Mouse (Mus musculus): Measurements from ENCODE around the gene Txndc2. TPM values are rescaled to one million over a fixed set of nuclear protein-coding genes. Genes with fewer than 3 reads are reported as not detected.
"Not testable (repeated sequence)": the region's sequence is repeated elsewhere in the genome, so short reads cannot be mapped to it uniquely, and the experiment has no call there.

Txndc2 gene
- polyA plus RNA-seq, 1 experiment: not detected

GRCm38 (mm10) chr17:65643051-65643521 is 1.1 kb upstream of the Txndc2 start:
- TF ChIP-seq POLR2A (IDR thresholded peaks at IDR 0.05; ENCODE audit: insufficient read depth, low read length) (no peak), EP300 (IDR thresholded peaks at IDR 0.05; ENCODE audit: insufficient read depth, low read depth, low read length) (no peak), CTCF (IDR thresholded peaks at IDR 0.05; ENCODE audit: low read depth, low read length) (no peak)
- Histone ChIP-seq H3K4me3 (ENCODE audit: low read depth, low read length) (no peak overlapping the region), H3K4me1 (ENCODE audit: control insufficient read depth, insufficient read depth, low read length) (no peaks in the 10 kb centered on the region), H3K27ac (ENCODE audit: insufficient read depth, low read length) (no peak overlapping the region), H3K9me3 (replicated peaks; ENCODE audit: control insufficient read depth, insufficient read depth, low read length, poor library complexity, severe bottlenecking) (no peaks in the 10 kb centered on the region), H3K27me3 (ENCODE audit: control insufficient read depth, insufficient read depth, low read length, poor library complexity, severe bottlenecking) (no peaks in the 10 kb centered on the region), H3K9ac (ENCODE audit: low read depth, poor library complexity, severe bottlenecking) (no peak overlapping the region), H3K36me3 (ENCODE audit: control insufficient read depth, insufficient read depth, low read length, poor library complexity, severe bottlenecking) (no peaks in the 10 kb centered on the region)

GRCm38 (mm10) chr17:65642578-65642991 is 617 bp upstream of the Txndc2 start:
- no peaks in the 10 kb centered on the region for H3K4me1 ChIP-seq (ENCODE audit: control insufficient read depth, insufficient read depth, low read length)
- no peaks in the 10 kb centered on the region for H3K27me3 ChIP-seq (ENCODE audit: control insufficient read depth, insufficient read depth, low read length, poor library complexity, severe bottlenecking)
- TF ChIP-seq POLR2A (IDR thresholded peaks at IDR 0.05; ENCODE audit: insufficient read depth, low read length) (no peak), CTCF (IDR thresholded peaks at IDR 0.05; ENCODE audit: low read depth, low read length) (no peak), EP300 (IDR thresholded peaks at IDR 0.05; ENCODE audit: insufficient read depth, low read depth, low read length) (no peak)
- no peaks in the 10 kb centered on the region for H3K9me3 ChIP-seq (replicated peaks; ENCODE audit: control insufficient read depth, insufficient read depth, low read length, poor library complexity, severe bottlenecking)
- no peak overlapping the region for H3K4me3 ChIP-seq (ENCODE audit: low read depth, low read length)
- no peak overlapping the region for H3K9ac ChIP-seq (ENCODE audit: low read depth, poor library complexity, severe bottlenecking)
- no peak overlapping the region for H3K27ac ChIP-seq (ENCODE audit: insufficient read depth, low read length)
- no peaks in the 10 kb centered on the region for H3K36me3 ChIP-seq (ENCODE audit: control insufficient read depth, insufficient read depth, low read length, poor library complexity, severe bottlenecking)

- Histone ChIP-seq H3K36me3 (ENCODE audit: control insufficient read depth, insufficient read depth, low read length, poor library complexity, severe bottlenecking) (no peaks in the 10 kb centered on the region), H3K9me3 (replicated peaks; ENCODE audit: control insufficient read depth, insufficient read depth, low read length, poor library complexity, severe bottlenecking) (no peaks in the 10 kb centered on the region), H3K27me3 (ENCODE audit: control insufficient read depth, insufficient read depth, low read length, poor library complexity, severe bottlenecking) (no peaks in the 10 kb centered on the region), H3K4me3 (ENCODE audit: low read depth, low read length) (no peak overlapping the region), H3K9ac (ENCODE audit: low read depth, poor library complexity, severe bottlenecking) (no peak overlapping the region), H3K27ac (ENCODE audit: insufficient read depth, low read length) (no peak overlapping the region), H3K4me1 (ENCODE audit: control insufficient read depth, insufficient read depth, low read length) (no peaks in the 10 kb centered on the region)
- TF ChIP-seq POLR2A (IDR thresholded peaks at IDR 0.05; ENCODE audit: insufficient read depth, low read length): no peak
Observed at GRCm38 (mm10) chr17:65639144-65639543, 2.8 kb downstream of the Txndc2 start.

DNA sequence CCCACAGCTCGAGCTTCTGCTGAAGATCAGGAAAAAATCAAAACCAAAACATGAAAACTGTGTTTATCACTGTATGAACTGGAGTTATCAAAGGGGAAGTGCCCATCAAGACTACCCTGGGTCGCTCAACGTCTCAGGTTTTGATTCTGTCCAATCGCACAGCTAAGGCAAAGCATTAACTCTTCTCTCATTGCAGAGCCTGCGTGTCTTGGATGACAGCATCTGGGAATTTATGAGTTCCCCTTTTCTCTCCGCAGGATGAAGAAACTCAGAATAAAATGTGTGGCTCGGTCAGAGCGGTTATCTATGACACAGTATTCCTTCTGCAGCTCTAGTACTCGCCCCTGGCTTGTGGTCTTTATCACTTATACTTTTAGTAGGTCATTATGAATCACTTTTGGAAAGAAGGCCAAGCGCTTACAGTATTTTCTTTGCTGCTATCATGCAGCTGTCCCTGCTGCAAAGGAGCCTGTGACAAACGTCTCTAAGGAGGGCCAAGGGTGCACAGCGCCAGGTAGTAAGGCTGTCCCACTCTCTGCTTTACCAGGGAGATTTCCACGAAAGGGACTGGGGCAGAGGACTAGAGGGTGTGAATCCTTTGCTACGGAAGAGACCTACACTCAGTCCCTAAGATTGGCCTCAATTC is 6.1 kb downstream of the Txndc2 start:
- TF ChIP-seq EP300 (IDR thresholded peaks at IDR 0.05; ENCODE audit: insufficient read depth, low read depth, low read length) (no peak), POLR2A (IDR thresholded peaks at IDR 0.05; ENCODE audit: insufficient read depth, low read length) (no peak), CTCF (IDR thresholded peaks at IDR 0.05; ENCODE audit: low read depth, low read length) (no peak)
- H3K4me3 ChIP-seq (ENCODE audit: low read depth, low read length): no peak overlapping the region
- H3K27ac ChIP-seq (ENCODE audit: insufficient read depth, low read length): no peak overlapping the region
- no peaks in the 10 kb centered on the region for H3K9me3 ChIP-seq (replicated peaks; ENCODE audit: control insufficient read depth, insufficient read depth, low read length, poor library complexity, severe bottlenecking)
- no peaks in the 10 kb centered on the region for H3K27me3 ChIP-seq (ENCODE audit: control insufficient read depth, insufficient read depth, low read length, poor library complexity, severe bottlenecking)
- H3K4me1 ChIP-seq (ENCODE audit: control insufficient read depth, insufficient read depth, low read length): no peaks in the 10 kb centered on the region
- no peaks in the 10 kb centered on the region for H3K36me3 ChIP-seq (ENCODE audit: control insufficient read depth, insufficient read depth, low read length, poor library complexity, severe bottlenecking)
- H3K9ac ChIP-seq (ENCODE audit: low read depth, poor library complexity, severe bottlenecking): no peak overlapping the region

GRCm38 (mm10) chr17:65629943-65630342 is 12.0 kb downstream of the Txndc2 start:
- Histone ChIP-seq H3K4me3 (ENCODE audit: low read depth, low read length) (no peak overlapping the region), H3K27me3 (ENCODE audit: control insufficient read depth, insufficient read depth, low read length, poor library complexity, severe bottlenecking) (no peaks in the 10 kb centered on the region), H3K36me3 (ENCODE audit: control insufficient read depth, insufficient read depth, low read length, poor library complexity, severe bottlenecking) (no peaks in the 10 kb centered on the region), H3K4me1 (ENCODE audit: control insufficient read depth, insufficient read depth, low read length) (no peaks in the 10 kb centered on the region), H3K9ac (ENCODE audit: low read depth, poor library complexity, severe bottlenecking) (no peak overlapping the region), H3K9me3 (replicated peaks; ENCODE audit: control insufficient read depth, insufficient read depth, low read length, poor library complexity, severe bottlenecking) (no peaks in the 10 kb centered on the region), H3K27ac (ENCODE audit: insufficient read depth, low read length) (no peak overlapping the region)
- TF ChIP-seq EP300 (IDR thresholded peaks at IDR 0.05; ENCODE audit: insufficient read depth, low read depth, low read length) (no peak), CTCF (IDR thresholded peaks at IDR 0.05; ENCODE audit: low read depth, low read length) (no peak), POLR2A (IDR thresholded peaks at IDR 0.05; ENCODE audit: insufficient read depth, low read length) (no peak)

DNA sequence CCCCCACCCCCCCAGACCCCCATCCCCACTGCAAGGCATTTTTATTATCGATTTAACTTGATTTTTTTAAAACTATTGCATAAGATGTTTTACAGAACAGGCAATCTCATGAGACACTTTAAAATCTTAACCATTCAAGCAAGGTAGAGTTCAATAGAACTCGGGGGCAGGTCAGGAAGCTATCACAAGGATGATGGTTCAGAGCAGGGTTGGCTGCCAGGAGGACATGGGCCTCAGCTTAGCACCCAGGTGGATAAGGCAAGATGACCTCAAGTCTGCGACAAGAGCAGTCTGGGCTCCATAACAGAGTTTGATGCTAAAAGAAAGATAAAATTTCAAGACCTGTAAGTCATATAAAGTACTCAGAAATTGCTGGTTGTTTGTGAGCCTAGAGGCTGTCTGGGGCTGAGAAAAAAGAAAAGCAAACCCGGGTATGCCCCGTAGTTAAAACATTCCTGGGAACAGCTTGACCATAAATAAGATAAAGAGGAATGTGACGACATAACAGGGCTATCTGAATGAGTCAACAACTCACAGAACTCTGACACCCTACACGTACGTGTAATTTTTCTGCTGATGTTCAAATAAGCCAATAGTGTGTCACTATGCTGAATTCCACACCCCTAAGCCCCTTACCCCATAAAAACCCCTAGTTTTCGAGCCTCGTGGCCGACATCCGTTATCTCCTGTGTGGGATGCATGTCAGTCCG is 13.0 kb downstream of the Txndc2 start:
- H3K4me3 ChIP-seq (ENCODE audit: low read depth, low read length); H3K9me3 ChIP-seq (replicated peaks; ENCODE audit: control insufficient read depth, insufficient read depth, low read length, poor library complexity, severe bottlenecking); H3K4me1 ChIP-seq (ENCODE audit: control insufficient read depth, insufficient read depth, low read length); H3K9ac ChIP-seq (ENCODE audit: low read depth, poor library complexity, severe bottlenecking); H3K27ac ChIP-seq (ENCODE audit: insufficient read depth, low read length); H3K36me3 ChIP-seq (ENCODE audit: control insufficient read depth, insufficient read depth, low read length, poor library complexity, severe bottlenecking); H3K27me3 ChIP-seq (ENCODE audit: control insufficient read depth, insufficient read depth, low read length, poor library complexity, severe bottlenecking): not testable (repeated sequence)

Measured in ES-Bruce4 (cell line).